Mouse (Mus musculus): ENCODE data around the gene Dcps.

Gene Dcps

DNA sequence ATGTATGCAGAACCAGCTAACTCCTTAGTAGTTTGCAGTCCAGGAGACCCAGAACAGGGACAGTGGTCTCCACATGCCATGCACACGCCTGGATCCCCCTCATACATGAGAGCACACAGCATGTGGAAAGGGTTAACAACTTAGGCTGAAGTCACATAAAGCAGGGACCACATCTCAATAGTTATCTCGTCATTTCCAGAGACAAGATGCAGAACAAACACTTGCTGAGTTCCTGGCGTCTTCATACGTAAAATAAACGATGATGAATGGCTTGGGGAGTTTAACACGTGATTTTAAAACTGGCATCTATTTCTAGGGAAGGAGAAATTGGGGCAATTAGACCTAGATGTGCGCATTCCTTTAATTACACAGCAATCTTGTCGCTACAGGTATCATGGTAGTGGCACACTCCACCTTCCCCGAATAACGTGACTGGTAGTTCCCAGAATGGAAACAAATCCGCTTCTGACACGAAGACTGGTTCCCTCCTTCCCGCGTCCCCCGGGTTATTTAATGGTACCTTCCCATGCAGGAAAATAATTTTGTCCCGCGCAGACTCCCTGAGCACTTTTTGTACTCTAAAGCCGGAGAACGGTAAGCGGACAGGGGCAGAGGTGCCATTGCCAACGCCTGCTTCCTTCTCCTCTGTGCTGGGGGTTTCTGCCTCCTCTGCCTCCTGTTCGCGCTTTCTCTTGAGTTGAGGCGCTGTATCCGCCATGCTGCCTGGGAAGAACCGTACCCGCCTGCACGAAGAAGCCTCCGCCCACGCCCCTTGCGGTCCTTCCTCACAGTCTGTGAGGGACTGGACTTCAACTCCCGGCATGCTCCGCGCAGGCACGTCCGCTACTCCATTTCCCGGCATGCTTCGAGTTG is at the start of gene Dcps:
Gene Dcps, minus strand, starts transcription at position 811 of the 873 bp plus-strand sequence.
- DNase-seq (ENCODE audit: low spot score in 2 of 2): peak; percentile 95

DNA sequence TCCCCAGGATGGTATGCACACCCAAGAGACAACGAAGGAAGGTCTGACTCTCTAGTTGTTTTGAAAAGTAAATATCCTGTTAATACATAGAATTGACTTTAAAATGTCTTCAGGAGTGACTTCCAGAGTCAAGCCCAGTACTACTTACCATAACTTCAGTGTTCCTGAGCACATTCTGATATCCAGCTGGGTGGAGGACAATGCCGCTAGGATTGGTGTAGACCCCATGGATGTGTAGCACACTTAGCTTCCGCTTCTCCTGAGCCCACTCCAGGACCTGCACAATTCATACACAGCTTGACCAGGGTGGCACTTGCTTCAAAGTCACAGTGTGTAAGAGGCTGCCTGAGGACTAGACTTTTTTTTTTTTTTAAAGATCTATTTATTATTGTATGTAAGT is 47.6 kb upstream of the Dcps start:
- DNase-seq (ENCODE audit: low spot score in 2 of 2): no peak

DNA sequence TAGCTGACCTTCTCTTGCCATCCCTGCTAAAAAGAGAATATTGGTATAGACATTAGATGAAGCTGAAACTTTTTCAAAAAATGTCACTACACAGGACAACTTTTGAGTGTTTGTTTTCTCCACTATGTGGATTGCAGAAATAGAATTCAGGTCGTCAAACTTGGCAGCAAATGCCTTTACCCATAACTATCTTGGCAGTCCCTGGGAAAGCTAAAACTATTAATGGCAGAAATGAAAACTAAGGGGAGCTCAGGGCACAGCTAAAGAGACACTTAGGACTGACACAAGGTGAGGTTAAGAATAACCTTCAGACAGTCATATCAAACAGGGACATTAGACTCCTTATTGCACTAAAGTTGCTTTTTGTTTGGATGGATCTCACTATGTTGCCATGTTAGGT is 42.1 kb upstream of the Dcps start:
- no peak for DNase-seq (ENCODE audit: low spot score in 2 of 2)

DNA sequence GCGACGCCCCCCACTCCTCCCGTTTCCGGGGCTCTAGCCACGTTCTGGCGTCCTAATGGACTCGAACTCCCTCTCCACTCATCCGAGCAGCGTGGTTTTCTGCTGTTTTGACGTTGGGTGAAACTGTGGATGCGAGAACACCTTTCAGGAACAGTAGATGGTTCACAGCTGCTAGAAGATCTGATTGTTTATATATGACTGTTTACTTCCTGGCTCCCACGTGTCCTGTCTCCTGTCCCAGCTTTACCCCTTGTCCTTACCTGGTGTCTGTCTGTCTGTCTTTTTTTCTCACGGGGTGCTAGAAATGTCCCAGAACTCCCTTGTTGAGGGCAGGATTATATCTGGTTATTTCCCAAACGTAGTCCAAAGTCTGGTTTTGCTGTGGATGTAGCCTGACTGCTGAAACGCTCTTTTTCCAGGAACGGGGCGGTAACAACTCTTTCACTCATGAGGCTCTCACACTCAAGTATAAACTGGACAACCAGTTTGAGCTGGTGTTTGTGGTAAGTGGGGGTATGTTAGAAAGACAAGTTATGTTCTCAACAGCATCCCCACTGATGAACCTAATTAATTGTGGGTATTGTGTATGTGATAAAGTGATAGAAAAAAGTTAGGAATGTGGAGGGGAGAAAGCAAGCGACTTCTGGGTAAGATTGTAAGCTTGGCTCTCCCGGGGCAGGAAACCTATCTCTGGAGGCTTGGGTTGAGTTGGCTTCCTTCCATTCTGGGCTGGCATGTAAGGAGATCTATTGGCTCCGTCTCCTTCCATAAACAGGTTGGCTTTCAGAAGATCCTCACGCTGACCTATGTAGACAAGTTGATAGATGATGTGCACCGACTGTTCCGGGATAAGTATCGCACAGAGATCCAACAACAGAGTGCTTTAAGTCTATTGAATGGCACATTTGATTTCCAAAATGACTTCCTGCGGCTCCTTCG is 36.0 kb upstream of the Dcps start:
- no peak for DNase-seq (ENCODE audit: low spot score in 2 of 2)

DNA sequence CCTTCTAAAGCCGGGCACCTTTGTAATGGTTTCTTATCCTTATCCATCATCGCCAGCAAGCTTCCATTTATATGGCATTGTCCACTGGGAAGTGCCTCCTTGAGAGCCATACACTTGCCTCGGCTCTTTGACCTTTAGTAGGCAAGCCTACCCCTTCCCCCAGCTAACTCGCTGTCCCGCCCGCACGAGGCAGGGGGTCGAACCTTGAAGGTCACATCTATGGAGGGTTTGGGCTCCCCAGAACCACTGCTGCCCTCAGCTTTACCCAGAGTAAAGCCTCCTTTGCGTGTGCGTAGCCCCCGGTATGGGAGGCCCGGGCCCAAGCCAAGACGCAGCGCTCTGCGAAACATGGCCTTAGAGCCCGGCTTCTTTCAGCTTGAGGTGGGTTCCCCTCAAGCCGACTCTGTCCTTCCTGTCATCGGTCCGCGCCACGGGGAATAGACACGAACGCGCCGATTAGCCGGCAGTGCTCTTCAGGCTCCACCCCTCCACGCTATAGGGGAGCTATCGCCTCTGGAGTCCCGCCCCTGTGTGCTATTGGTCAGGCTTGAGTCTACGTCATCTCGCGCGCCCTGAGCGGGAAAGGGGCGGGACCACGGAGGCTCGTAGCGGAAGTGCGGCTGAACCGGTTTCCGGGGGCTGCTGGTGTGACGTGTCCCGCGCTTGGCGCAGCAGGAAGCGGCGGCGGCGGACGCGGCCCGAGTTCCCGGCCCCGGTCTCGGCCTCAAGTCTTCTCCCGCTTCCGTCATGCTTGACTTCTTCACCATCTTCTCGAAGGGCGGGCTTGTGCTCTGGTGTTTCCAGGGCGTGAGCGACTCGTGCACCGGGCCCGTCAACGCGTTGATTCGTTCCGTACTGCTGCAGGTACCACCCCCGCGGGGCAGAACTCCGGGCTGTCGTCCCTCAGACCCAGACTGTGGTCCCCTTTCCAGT is 34.9 kb upstream of the Dcps start, which contains the start of gene Foxred1:
Gene Foxred1, minus strand, starts transcription at position 514 of the 933 bp plus-strand sequence.
- DNase-seq (ENCODE audit: low spot score in 2 of 2): peak; percentile 99 to 100

DNA sequence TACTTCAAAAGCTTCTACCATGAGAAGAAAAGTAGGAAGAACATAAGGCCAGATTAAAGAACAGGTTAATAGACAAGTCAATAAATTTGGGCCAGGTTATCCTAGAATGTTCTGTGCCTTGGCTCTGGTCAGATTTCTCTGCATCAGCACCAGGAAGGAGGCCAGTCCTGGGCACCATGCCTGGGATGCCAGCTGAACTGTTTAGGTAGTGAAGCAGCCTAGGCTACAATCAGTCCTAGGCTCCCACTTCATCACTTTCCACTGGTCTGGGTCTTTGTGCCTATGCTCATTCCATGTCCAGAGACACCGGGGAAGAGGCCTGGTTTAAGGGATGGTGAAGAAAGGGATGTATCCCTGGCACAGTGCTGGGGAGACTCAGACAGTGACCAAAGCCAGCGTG is 28.6 kb upstream of the Dcps start:
- DNase-seq (ENCODE audit: low spot score in 2 of 2): no peak

DNA sequence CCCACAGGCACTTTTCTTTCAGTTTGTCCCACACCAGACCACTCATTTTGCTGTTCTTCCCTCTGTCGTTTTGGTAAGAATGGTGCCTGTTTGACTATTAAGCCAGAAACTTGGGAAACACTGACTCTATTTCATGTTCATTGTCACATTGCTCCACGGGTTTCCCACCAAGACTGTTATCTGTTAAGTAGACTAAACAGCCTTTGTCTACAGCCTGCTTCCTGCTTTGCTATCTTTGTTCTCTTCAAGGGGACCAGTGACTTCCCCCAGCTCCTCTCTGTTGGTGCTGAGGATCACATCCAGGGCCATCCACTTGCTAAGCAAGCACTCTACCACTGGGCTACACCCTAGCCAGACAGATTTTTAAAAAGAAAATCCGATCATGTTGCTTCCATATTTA is 27.7 kb upstream of the Dcps start:
- DNase-seq (ENCODE audit: low spot score in 2 of 2): no peak

DNA sequence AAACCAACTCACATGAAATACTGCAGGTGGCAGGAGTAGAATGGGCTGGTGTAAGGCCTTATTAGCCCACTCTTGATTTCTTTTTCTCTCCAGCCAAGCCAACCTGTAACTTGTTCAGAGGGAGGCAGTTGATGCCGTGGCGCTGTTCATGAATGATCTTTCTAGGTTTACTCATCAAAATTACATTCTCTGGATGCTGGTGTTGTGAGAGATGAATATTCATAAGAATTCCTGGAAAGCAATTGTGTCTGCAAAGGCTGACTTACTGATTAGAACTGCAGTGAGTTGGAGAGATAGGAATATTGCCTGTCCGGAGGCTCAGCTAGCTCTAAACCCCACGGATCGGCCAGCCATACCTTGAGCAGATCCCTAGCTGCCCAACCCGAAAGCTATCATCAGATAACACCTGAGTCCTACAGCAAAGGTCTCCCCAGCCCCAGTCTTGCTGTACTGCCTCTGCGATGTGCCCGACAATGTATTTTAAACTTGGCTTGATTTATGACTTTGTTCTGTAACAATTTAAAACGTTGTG is 24.7 kb upstream of the Dcps start:
- no peak for DNase-seq (ENCODE audit: low spot score in 2 of 2)

DNA sequence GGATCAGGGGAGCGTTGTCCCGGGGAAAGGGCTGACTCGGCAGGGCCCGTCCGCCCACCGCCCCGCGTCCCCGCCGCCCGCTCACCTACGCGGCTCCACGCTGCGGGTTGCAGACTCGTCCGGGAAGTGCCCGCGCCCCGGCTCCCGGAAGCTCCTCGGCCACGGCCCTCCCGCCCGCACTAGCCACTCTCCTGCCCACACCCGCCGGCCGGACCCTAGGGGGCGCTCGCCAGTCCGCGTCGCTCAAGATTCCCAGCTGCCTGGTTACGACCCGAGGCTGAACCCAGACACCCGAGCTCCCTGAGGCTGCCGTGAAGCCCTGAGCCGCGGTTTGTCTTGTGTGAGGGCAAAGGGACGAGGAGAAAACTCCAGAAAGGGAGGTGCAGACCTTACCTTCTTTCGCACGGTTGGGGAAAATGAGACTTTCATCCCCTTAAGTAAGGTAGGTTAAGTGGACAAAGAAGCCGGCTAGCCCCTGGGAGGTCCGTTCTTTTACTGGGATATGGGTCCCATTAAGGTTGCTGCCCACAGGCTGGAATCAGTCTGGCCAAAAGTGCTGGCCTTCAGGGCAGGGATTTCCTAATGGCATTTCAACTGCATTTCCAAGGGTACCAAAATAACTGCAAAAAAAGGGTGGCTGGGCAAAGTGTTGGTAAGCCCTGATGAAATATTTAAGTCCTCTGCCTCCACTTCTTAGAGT is 24.1 kb upstream of the Dcps start, which contains the start of the genes Srpr and Tirap:
Gene Srpr, plus strand, starts transcription at position 404 of the 700 bp plus-strand sequence.
Gene Tirap, minus strand, starts transcription at position 520 of the 700 bp plus-strand sequence.
- peak; percentile 88 for DNase-seq (ENCODE audit: low spot score in 2 of 2)

DNA sequence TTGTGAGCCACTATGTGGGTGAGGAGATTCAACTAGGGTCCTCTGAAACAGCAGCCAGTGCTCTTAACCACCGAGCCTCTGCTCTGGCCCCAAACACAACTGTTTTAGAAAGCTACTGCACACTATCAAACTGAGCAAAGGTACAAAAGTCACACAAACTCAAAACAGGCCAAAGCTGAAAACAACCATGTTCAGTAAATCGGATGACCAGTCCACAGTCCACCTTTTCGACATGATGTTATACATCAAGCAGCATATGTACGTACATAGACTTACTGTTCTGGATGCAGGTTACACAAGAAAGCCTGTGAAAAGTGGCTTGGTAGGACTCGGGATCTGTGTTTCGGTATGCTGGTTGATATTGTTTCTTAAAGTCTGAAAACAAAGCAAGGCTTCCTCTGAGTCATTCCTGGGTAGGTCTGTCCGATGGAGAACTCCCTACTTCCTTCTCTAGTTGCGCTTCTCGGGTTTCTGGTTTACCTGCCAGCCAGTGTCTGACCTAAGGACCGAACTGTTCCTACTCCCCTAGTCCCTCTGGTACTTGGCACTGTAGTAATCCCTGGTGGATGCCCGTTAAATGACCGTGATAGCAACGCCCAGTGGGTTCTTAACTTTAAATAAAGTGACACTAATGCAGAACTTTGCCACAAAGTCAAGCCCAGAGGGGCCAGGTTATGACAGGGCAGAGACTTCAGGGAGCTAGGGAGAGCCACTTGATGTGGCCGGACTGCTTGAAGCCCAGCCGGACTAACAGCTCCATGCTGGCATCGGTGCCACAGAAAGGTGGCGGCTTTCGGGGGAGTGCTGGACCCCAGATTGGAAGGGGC is 23.3 kb upstream of the Dcps start:
- DNase-seq (ENCODE audit: low spot score in 2 of 2): no peak

DNA sequence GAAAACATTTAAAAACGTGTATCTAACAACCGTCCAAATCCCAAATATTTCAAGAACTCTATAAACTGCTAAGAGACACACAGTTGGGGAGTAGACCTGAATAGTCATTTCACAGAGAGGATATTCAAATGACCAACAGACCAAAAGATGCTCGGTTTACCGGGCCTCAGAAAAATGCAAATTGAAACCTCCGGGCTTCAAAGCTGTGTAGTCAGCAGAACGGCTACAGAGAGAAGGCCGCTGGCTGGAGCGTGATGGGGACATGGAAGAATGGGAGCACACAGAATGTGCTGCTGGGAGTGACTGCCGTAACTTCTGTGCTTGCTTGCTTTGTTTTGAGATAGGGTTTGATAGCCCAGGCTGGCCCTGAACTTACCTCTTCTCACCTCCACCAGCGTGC is 22.5 kb upstream of the Dcps start:
- peak in 1 of 2 experiments; percentile 17 for DNase-seq (ENCODE audit: low spot score in 2 of 2)

DNA sequence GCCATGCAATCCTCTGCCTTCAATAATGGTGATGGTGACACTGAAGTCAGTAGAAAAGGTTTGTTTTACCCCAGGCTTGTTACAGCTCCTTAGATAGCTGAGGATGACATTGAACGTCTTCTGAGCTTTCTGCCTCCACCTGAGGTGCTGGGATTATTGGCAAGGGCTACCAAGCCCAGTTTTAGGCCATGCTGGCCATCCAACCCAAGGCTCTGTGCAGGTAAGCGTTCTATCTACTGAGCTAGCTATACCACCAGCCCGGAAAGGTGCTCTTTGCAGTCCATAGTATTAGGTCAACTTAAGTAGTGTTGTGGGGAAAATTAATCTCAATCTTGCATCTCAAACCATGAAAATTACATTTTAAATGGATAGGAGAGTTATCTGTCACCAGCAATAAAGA is 21.8 kb upstream of the Dcps start:
- DNase-seq (ENCODE audit: low spot score in 2 of 2): no peak

DNA sequence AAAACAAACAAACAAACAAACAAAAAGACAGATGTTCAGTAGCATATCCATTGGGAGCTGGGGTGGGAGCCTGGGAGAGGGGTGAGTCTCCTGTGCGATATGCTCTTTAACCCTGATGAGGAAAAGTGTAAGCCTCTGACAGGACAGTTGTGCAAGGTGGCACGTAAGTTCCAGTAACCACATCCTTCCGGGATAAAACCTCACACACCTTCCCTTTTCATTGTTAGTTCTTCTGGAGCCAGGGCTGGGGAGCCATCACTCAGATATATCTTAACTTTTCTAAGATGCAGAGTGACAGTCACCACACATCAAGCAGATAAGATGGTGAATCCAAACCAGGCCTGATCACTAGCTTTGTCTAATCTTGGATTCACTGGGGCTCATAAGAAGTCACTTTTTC is 18.2 kb upstream of the Dcps start:
- DNase-seq (ENCODE audit: low spot score in 2 of 2): no peak

DNA sequence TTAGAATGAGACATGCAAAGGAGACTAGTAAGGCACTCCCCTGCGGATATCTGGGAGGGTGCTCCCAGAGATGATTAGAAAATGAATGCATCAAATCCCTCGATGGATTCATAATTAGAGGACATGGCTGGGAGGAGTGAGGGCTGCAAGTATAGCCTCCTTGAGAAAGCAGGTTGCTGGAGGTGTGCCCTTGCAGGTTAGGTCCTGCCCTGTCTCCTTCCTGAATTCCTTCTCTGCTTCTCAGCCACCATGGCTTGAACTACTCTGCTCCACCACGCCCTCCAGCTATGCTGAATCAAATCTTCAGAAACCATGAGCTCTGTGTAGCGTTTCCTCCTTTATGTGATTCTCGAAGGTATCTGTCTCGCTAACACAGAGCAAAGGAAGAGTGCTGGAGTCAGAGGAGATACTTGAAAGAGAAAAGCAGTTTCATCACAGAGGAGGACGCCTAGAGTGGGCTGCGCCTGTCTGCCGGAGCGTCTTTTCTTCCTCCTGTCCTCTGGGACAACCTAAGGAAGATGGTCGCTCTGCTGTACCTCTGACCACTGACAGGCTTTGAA is 17.2 kb upstream of the Dcps start:
- no peak for DNase-seq (ENCODE audit: low spot score in 2 of 2)

DNA sequence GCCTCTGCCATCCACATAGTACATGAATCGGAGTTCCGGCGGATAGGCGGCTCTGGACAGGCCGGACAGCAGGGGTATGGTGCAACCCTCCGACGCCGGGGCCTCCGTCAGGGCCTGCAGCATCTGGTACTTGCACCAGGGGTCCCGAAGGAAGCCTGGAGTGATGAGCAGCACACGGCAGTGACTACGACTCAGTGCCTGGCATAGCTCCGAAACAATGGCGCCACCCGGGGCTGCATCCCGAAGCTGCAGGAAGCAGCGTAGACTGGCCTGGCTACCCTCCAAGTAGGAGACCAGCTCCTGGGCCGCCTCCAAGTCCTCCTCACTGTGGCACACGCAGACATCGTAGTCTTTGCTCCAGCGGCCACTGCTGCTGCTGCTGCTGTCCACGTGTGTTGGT is 12.8 kb upstream of the Dcps start:
- no peak for DNase-seq (ENCODE audit: low spot score in 2 of 2)

DNA sequence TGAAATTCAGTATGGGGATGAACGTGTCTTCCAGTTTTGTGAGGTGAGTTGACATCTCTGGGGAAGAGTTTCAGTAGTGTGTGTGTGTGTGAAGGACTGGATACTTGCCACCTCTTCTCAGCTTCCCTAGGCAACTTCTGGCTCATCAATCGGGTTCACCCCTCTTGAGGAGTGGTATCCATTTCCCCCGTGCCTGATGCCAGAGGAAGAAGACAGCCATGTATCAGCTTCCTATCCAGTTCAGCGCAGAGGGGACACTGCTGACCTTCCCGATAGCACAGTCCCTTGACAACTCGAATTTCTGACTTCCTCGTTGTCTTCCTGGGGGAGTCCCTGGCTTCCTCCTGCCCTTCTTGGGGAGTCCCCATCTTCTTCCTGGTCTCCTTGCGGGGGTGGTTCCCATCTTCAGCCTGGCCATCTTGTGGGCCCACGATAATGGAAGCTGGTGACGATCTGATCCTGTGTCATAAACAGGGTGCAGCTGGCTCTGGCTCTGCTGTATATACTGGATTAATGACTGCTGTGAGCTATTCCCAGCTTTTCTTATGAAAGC is 11.6 kb upstream of the Dcps start:
- peak; percentile 16 to 27 for DNase-seq (ENCODE audit: low spot score in 2 of 2)

DNA sequence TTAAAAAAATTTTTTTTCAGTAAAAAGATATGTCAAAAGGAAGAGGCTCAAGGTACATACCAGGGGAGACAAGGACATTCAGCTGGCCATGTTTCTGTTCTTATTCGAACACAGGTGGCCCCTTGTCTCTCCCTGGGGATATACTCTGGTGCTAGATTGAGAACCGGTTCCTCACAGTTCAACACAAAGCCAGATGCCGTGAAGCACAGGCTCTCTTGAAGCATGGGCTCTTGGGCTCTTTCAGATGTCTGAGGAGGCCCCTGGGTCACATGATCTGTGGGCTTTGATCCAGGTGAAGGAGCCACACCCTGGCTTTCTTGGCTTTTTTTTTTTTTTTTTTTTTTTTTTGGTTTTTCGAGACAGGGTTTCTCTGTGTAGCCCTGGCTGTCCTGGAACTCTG is 10.6 kb upstream of the Dcps start:
- DNase-seq (ENCODE audit: low spot score in 2 of 2): peak; percentile 68 to 69

DNA sequence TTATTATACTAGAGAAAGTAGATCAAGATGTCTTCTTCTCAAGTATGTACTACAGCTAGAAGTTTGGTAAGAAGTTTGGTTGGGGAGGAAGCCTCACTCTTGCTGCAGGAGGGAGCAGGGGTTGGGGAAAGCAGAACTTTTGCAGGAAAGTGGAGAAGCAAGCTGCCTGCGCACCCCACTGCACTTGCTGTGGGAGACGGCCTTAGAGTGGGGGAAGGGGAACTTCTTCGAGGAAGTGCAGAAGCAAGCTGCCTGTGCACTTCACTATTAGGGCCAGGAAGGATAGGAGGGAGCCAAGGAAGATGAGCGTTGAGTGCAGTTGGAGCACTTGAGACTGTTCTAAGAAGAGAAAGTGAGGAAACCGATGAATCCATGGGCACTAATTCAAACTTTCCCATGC is 7.5 kb upstream of the Dcps start:
- peak; percentile 38 to 47 for DNase-seq (ENCODE audit: low spot score in 2 of 2)

DNA sequence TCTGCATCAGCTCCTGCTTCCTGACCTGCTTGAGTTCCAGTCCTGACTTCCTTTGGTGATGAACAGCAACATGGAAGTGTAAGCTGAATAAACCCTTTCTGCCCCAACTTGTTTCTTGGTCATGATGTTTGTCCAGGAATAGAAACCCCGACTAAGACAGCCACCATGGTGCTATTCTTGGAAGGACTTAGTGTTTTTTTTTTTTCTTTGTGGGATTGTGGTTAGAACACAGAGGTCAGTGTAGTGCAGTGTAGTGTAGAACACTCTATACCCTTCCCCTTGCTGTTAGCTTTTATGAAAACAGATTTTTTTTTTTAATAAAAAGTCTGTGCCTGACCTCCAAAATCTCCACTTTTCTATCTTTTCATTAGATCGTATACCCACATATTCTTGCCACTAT is 7.0 kb upstream of the Dcps start:
- DNase-seq (ENCODE audit: low spot score in 2 of 2): no peak

Data from spleen, postnatal 36 days (tissue).